Mouse (Mus musculus): ENCODE measurements around the gene Dctn5.
A peak's percentile ranks its signal among the peaks of the same experiment; 100 is the strongest.

Gene Dctn5

DNA sequence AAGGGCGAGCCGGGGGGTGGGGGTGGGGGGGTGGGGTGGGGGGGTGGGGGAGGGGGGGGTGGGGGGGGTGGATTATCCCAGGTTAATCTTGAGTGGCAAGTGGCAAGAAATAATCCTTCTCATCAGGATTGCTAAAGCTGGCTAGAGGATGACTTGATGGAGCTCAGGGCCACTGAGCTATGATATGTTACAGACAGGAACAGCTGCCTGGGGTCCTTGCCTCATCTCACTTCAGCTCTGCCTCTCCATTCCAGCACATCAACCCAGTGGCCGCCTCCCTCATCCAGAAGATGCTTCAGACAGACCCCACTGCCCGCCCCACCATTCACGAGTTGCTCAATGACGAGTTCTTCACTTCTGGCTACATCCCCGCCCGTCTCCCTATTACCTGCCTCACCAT, 30.9 kb downstream of the Dctn5 start:
- no peak for DNase-seq

DNA sequence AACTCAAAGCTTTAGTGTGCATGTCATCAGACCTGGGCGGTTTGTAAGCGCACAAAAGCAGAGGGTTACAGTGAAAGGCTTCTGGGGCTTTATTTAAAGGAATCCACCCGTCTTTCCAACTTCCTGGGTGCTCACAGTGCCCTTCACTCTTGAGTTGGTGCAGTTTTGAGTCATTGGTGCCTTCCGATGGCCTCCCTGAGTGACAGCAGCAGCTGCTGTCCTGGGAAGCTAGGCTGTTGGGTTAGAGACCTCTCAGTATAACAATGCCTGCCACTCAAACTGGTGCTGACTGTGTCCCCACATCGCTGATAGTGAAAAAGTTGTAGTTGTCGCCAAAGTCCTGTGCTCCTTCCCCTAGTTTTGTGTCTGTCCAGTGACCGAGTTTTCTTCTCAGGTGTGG, 34.4 kb downstream of the Dctn5 start:
- no peak for DNase-seq

DNA sequence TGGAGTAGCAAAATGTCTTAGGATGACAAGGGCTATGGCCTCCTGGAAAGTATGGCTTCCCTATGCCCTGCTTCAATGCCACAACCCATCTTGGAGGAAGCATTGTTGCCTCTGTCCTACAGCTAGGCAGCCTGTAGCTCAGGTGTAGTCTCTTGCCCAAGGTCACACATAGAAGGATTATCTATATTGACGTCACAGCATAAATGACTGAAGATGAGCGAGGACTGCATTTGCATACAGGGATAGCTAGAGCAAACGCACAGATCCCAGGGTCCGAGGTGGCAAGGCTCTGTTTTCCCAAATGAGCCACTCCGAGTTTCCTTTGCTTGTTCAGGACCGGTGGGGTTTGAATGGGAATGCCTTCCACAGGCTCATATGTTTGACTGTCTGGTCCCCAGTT, 37.9 kb downstream of the Dctn5 start:
- no peak for DNase-seq

DNA sequence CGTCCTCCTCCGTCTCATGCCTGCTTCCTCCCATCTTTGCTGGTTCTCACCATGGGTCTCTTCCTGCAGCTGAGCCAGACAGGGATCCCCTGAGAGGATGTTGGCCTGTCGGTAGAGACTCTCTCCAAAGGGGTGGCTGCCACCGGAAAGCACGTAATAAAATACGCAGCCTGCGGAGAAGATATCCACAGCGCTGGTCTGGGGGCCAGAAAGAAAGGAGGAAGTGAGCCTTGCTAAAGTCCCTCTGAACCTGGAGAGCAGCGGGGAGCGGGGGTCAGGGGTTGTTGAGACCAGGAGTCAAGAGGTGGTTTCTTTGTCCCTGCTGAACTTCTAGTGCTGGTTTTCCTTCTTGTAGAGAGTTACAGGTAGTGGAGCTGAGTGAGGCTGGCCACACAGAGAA, 38.8 kb downstream of the Dctn5 start:
- no peak for DNase-seq

DNA sequence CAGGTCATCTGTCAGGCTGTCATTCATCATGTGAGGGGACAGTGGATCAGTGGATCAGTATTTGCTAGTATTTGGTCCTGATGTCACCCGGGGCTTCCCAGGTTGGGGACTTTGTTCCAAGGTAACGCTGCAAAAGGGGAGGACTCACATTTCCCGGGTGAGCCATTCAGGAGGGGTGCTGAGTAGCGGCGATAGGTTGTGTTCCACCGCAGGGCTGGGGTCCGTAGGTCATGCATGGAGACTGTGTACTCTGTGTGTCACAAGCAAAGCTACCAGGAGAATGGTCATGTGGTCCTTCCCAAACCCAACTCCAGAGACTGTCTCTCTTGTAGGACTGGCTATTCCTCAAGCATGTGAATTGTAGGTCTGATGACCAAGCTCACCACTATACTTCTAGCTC, 47.9 kb downstream of the Dctn5 start:
- DNase-seq, result no peak

DNA sequence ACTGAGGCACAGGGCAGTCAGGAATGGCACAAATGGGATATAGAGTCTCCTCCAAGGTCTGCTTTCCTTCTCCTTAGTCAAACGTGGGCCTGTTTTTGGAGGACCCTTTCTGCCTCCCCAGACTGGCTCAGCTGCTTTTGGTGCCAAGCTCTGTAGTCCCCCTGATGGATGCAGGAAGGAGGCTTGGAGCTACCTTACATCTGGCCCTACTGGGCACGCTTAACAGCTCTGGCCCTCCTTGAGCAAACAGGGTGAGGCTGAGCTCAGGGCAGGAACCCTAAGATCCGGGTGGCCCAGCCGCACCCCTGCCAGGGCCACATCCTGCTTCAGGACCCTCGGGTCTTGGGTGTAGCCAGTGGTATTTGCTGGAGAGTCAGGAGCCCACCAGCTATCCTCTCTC, 51.7 kb downstream of the Dctn5 start:
- DNase-seq, result no peak

DNA sequence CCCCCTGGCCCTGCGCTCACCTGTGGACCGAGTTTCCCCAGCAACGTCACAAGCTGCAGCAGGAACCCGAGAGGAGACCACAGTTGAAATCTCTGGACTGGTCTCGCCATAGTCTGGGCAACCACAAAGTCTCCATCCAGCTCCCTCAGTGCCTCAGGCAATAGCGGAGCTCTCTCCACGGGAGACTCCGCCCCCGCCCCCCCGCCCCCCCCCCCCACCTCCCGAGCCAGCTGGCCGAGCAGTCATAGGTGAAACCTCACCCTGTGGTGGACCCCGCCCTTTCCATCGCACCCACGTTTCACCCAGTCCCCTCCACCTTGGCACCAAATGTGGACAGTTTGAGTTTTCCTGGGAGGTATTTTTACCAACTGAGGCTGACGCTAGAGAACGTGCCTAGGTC, 53.2 kb downstream of the Dctn5 start, which contains the start of gene Ern2:
Ern2 (minus strand) TSS at position 165 of the 400 bp plus-strand sequence.
- no peak for DNase-seq

DNA sequence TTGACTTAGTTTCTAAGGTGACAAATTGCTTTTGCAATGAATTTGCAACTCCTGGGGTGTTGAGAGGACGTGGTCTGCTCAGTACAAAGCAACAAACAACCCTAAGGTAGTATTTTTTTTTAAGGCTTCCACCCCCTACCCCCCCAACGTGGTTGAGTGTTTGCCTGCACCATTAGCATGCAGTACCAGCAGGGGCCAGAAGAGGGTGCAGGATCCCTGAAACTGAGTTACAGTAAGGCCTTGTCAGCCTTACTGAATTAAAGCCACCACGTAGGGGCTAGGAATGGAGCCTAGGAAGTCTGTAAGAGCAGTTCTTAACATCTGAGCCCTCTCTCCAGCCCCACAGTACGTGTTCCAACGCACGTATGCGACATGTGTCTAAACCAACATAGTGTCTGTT, 56.6 kb downstream of the Dctn5 start:
- DNase-seq, result peak in 1 of 2 experiments; percentile 42

DNA sequence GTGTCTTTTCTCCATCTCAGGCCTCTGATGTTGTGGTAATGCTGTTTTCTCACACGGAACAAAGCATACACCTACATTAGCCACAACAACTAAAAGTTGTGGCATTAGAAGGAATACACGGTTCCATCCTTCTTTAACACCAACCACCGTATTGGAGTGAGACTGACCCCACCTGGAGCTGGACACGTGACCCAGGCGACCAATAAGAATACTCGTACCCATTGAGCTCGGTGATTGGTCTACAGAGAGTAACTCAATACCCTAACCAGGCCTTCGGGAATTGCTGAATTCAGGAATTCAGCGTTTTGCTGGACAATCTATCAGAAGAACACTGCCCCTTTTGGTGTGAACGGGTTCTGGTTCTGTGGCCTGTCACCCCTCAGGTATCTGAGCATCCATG, 58.3 kb downstream of the Dctn5 start:
- DNase-seq, result no peak

DNA sequence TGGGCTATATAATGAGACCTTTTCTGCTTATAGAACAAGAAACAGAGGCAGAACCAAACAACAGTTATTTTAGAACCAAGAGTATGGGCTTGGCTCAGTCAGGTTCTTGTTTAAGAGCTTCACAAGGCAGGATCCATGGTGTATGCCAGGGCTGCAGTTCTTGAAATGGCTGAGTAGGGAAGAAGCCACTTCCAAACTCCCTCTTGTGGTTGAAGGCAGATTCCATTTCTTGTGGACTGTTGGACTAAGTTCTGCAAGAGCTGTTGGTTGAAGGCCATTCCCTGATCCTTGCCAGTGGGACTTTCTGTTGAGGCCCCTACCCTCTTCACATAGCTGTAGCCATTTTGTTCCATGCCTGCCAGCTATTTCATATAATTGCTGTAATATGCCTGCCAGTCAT, 61.1 kb downstream of the Dctn5 start:
- DNase-seq, result peak in 1 of 2 experiments; percentile 8

DNA sequence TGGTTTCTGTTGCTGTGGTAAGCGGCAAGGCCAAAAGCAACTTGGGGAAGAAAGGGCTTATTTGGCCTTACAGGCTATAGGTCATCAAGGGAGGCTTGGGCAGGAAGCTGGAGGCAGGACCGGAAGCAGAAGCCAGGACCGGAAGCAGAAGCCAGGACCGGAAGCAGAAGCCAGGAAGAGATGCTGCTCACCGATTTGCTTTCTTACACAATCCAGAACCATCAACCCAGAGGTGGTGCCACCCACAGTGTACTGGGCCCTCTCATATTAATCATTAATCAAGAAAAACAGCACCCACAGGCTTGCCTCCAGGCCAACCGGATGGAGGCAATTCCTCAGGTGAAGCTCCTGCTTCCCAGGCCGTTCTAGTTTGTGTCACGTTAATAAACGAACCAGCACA, 63.9 kb downstream of the Dctn5 start:
- DNase-seq, result peak; percentile 35 to 54

DNA sequence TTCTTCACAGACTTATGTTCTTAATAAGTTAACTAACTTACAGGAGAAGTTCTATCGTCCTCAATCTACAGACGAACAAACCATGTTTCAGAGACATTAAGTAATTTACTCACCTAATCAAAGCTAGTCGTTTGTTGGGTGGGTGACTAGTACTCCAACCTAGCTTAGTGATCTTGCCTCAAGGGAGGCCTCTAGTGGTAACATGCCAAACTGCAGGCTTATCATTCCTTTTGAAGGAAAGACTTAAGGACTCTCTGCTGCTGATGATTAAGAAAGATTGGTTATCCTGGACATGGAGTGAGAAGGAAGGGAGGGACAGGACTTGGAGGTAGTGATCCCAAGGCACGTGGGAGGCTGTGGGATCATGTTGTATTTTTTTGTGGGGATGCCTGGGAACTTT, 64.5 kb downstream of the Dctn5 start:
- DNase-seq, result peak; percentile 42 to 76
